Mouse (Mus musculus): ENCODE data around the gene Akt3. TPM values are rescaled to one million over a fixed set of nuclear protein-coding genes. Genes with fewer than 3 reads are reported as not detected.

Akt3 gene
- total RNA-seq, 1 experiment: 8.4 TPM

GRCm38 (mm10) chr1:177090465-177090864 is 167.5 kb downstream of the Akt3 start:
- Histone ChIP-seq H3K36me3 (ENCODE audit: control insufficient read depth, insufficient read depth, low read length, poor library complexity, severe bottlenecking) (no peaks in the 10 kb centered on the region), H3K9me3 (ENCODE audit: control insufficient read depth, insufficient read depth, low read depth, low read length) (no peaks in the 10 kb centered on the region), H3K27ac (ENCODE audit: insufficient read depth, low read depth, low read length, poor library complexity, severe bottlenecking) (no peak overlapping the region), H3K4me3 (ENCODE audit: insufficient read depth in 1 of 2, low read depth in 1 of 2, low read length in 2 of 2, poor library complexity in 1 of 2, severe bottlenecking in 1 of 2) (no peak overlapping the region), H3K4me1 (ENCODE audit: control insufficient read depth in 2 of 2, insufficient read depth in 2 of 2, low read length in 2 of 2, poor library complexity in 1 of 2) (no peaks in the 10 kb centered on the region), H3K9ac (ENCODE audit: insufficient read depth, low read depth, low read length, poor library complexity, severe bottlenecking) (no peak overlapping the region)
- DNase-seq (ENCODE audit: low read depth, low spot score): no peak
- in situ Hi-C loops (cut with MboI; ENCODE audit: low sequenced_read_pairs in 2 of 2, unreplicated experiment in 2 of 2): no loop called here
- TF ChIP-seq MAFK (IDR thresholded peaks at IDR 0.05; ENCODE audit: insufficient read depth, low read depth, low read length): no peak

- no peak for DNase-seq (ENCODE audit: low read depth, low spot score)
- in situ Hi-C loops (cut with MboI; ENCODE audit: low sequenced_read_pairs in 2 of 2, unreplicated experiment in 2 of 2): no loop called here
- Histone ChIP-seq H3K36me3 (ENCODE audit: control insufficient read depth, insufficient read depth, low read length, poor library complexity, severe bottlenecking) (no peaks in the 10 kb centered on the region), H3K9me3 (ENCODE audit: control insufficient read depth, insufficient read depth, low read depth, low read length) (no peaks in the 10 kb centered on the region), H3K4me1 (ENCODE audit: control insufficient read depth in 2 of 2, insufficient read depth in 2 of 2, low read length in 2 of 2, poor library complexity in 1 of 2) (no peaks in the 10 kb centered on the region), H3K9ac (ENCODE audit: insufficient read depth, low read depth, low read length, poor library complexity, severe bottlenecking) (no peak overlapping the region), H3K27ac (ENCODE audit: insufficient read depth, low read depth, low read length, poor library complexity, severe bottlenecking) (no peak overlapping the region), H3K4me3 (ENCODE audit: insufficient read depth in 1 of 2, low read depth in 1 of 2, low read length in 2 of 2, poor library complexity in 1 of 2, severe bottlenecking in 1 of 2) (no peak overlapping the region)
- no peak for TF ChIP-seq HCFC1 (IDR thresholded peaks at IDR 0.05; ENCODE audit: borderline replicate concordance, insufficient read depth, low read length)
- no peak for TF ChIP-seq ZNF384 (IDR thresholded peaks at IDR 0.05; ENCODE audit: low read depth, low read length)
- no peak for TF ChIP-seq CHD2 (IDR thresholded peaks at IDR 0.05; ENCODE audit: low read depth, low read length)
- no peak for TF ChIP-seq ZC3H11A (IDR thresholded peaks at IDR 0.05; ENCODE audit: borderline replicate concordance, low read depth, low read length)
- TF ChIP-seq MAFK (IDR thresholded peaks at IDR 0.05; ENCODE audit: insufficient read depth, low read depth, low read length): no peak
These were observed 168.5 kb downstream of the Akt3 start for GRCm38 (mm10) chr1:177089515-177089914.

GRCm38 (mm10) chr1:177089048-177089447 is 169.0 kb downstream of the Akt3 start:
- H3K36me3 ChIP-seq (ENCODE audit: control insufficient read depth, insufficient read depth, low read length, poor library complexity, severe bottlenecking): no peaks in the 10 kb centered on the region
- H3K4me1 ChIP-seq (ENCODE audit: control insufficient read depth in 2 of 2, insufficient read depth in 2 of 2, low read length in 2 of 2, poor library complexity in 1 of 2): no peaks in the 10 kb centered on the region
- H3K4me3 ChIP-seq (ENCODE audit: insufficient read depth in 1 of 2, low read depth in 1 of 2, low read length in 2 of 2, poor library complexity in 1 of 2, severe bottlenecking in 1 of 2): no peak overlapping the region
- in situ Hi-C loops (cut with MboI; ENCODE audit: low sequenced_read_pairs in 2 of 2, unreplicated experiment in 2 of 2): no loop called here
- no peak overlapping the region for H3K9ac ChIP-seq (ENCODE audit: insufficient read depth, low read depth, low read length, poor library complexity, severe bottlenecking)
- no peaks in the 10 kb centered on the region for H3K9me3 ChIP-seq (ENCODE audit: control insufficient read depth, insufficient read depth, low read depth, low read length)
- H3K27ac ChIP-seq (ENCODE audit: insufficient read depth, low read depth, low read length, poor library complexity, severe bottlenecking): no peak overlapping the region
- DNase-seq (ENCODE audit: low read depth, low spot score): no peak
- no peak for TF ChIP-seq ZNF384 (IDR thresholded peaks at IDR 0.05; ENCODE audit: low read depth, low read length)
- TF ChIP-seq CHD2 (IDR thresholded peaks at IDR 0.05; ENCODE audit: low read depth, low read length): no peak
- no peak for TF ChIP-seq MAFK (IDR thresholded peaks at IDR 0.05; ENCODE audit: insufficient read depth, low read depth, low read length)
- TF ChIP-seq ZC3H11A (IDR thresholded peaks at IDR 0.05; ENCODE audit: borderline replicate concordance, low read depth, low read length): no peak
- no peak for TF ChIP-seq HCFC1 (IDR thresholded peaks at IDR 0.05; ENCODE audit: borderline replicate concordance, insufficient read depth, low read length)

- Histone ChIP-seq H3K36me3 (ENCODE audit: control insufficient read depth, insufficient read depth, low read length, poor library complexity, severe bottlenecking) (no peaks in the 10 kb centered on the region), H3K4me3 (ENCODE audit: insufficient read depth in 1 of 2, low read depth in 1 of 2, low read length in 2 of 2, poor library complexity in 1 of 2, severe bottlenecking in 1 of 2) (no peak overlapping the region), H3K9me3 (ENCODE audit: control insufficient read depth, insufficient read depth, low read depth, low read length) (no peaks in the 10 kb centered on the region), H3K9ac (ENCODE audit: insufficient read depth, low read depth, low read length, poor library complexity, severe bottlenecking) (no peak overlapping the region), H3K4me1 (ENCODE audit: control insufficient read depth in 2 of 2, insufficient read depth in 2 of 2, low read length in 2 of 2, poor library complexity in 1 of 2) (no peaks in the 10 kb centered on the region), H3K27ac (ENCODE audit: insufficient read depth, low read depth, low read length, poor library complexity, severe bottlenecking) (no peak overlapping the region)
- in situ Hi-C loops (cut with MboI; ENCODE audit: low sequenced_read_pairs in 2 of 2, unreplicated experiment in 2 of 2): no loop called here
- DNase-seq (ENCODE audit: low read depth, low spot score): no peak
- no peak for TF ChIP-seq HCFC1 (IDR thresholded peaks at IDR 0.05; ENCODE audit: borderline replicate concordance, insufficient read depth, low read length)
These were observed 175.9 kb downstream of the Akt3 start for GRCm38 (mm10) chr1:177081957-177082645.

GRCm38 (mm10) chr1:177069161-177069560 is 188.8 kb downstream of the Akt3 start:
- TF ChIP-seq ZNF384 (IDR thresholded peaks at IDR 0.05; ENCODE audit: low read depth, low read length): no peak
- TF ChIP-seq CHD2 (IDR thresholded peaks at IDR 0.05; ENCODE audit: low read depth, low read length): no peak
- TF ChIP-seq MAFK (IDR thresholded peaks at IDR 0.05; ENCODE audit: insufficient read depth, low read depth, low read length): no peak
- TF ChIP-seq HCFC1 (IDR thresholded peaks at IDR 0.05; ENCODE audit: borderline replicate concordance, insufficient read depth, low read length): no peak
- no peak for TF ChIP-seq ZC3H11A (IDR thresholded peaks at IDR 0.05; ENCODE audit: borderline replicate concordance, low read depth, low read length)
- Histone ChIP-seq H3K4me1 (ENCODE audit: control insufficient read depth in 2 of 2, insufficient read depth in 2 of 2, low read length in 2 of 2, poor library complexity in 1 of 2) (no peaks in the 10 kb centered on the region), H3K36me3 (ENCODE audit: control insufficient read depth, insufficient read depth, low read length, poor library complexity, severe bottlenecking) (no peaks in the 10 kb centered on the region), H3K9me3 (ENCODE audit: control insufficient read depth, insufficient read depth, low read depth, low read length) (no peaks in the 10 kb centered on the region), H3K27ac (ENCODE audit: insufficient read depth, low read depth, low read length, poor library complexity, severe bottlenecking) (no peak overlapping the region), H3K4me3 (ENCODE audit: insufficient read depth in 1 of 2, low read depth in 1 of 2, low read length in 2 of 2, poor library complexity in 1 of 2, severe bottlenecking in 1 of 2) (no peak overlapping the region), H3K9ac (ENCODE audit: insufficient read depth, low read depth, low read length, poor library complexity, severe bottlenecking) (no peak overlapping the region)
- no peak for DNase-seq (ENCODE audit: low read depth, low spot score)
- in situ Hi-C loops (cut with MboI; ENCODE audit: low sequenced_read_pairs in 2 of 2, unreplicated experiment in 2 of 2): no loop called here
